Mouse (Mus musculus) R1 (cell line): ENCODE measurements around the gene Nup210l.
A peak's percentile ranks its signal among the peaks of the same experiment; 100 is the strongest.

Experiments
- DNase-seq: peaks from one replicate; pipeline ENCODE4 v3.0.0-alpha.2; 2018; ENCODE audit warnings: low read depth, low spot score

Gene Nup210l

GRCm38 (mm10) chr3:90155996-90156395 is 52.1 kb downstream of the Nup210l start:
- DNase-seq: no peak

- no peak for DNase-seq
These were observed 55.8 kb downstream of the Nup210l start for GRCm38 (mm10) chr3:90159757-90160156.

DNA sequence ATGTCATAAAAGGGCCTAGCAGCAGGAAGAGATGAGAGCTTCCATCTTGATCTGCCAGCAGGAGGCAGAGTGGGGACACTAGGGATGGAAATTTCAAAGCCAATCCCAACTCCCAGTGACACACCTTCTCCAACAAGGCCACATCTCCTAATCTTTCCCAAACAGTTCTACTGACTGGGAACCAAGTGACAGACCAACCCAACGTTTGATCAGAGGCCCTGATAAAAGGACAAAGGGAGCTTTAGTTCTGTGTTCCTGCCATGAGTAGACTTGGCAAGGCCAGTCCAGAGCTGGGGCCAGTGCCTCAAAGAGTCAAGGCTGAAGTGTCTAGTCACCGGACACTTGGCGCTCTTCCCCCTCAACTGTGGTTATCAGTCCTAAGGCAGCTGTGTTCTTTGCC is 57.6 kb downstream of the Nup210l start:
- DNase-seq: peak; percentile 30

- no peak for DNase-seq
These were observed 75.6 kb downstream of the Nup210l start for GRCm38 (mm10) chr3:90179566-90179965.

DNA sequence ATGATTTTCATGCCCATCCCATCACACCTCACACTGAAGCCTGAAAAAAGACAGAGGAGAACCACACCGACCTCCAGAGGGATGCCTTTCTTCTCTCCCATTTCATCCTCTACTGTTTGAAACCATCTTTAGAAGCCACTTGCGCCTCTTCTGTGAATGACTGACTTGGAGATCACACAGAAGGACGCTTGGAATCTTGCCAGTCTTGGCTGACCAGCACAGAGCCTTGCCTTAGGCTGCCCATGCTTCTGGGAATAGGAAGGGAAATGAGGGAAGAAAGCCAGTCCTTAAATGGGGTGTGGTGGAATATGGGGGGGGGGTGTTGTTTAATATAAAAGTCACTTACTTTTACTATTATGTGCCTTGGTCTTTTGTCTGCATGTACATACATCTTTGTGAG is 79.6 kb downstream of the Nup210l start:
- no peak for DNase-seq

DNA sequence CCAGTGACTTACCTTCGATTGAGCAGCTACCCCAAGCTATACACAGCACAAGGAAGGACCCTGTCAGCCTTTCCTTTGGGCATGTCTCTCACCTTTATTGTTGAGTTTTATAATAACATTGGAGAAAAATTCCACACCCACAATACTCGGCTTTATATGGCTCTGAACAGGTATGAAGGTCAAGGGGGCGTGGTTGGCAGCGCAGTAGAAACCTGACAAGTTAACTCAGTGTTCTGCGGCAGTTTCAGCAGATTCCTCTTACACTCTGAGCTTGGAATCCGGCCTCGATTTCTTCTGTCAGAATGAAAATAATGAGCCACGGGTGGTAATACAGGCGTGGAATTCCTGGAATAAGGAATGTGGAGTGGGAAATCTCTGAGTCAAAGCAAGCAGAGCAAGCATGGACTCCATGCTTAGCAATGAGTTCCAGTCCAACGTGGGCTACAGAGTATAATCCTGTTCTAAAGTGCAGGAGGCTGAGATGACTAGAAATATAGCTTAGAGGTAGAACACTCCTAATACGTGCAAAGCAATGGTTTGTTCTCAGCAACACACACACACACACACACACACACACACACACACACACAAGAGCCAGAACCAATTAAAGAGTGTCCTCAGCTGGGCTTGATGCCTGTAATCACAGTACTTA is 87.1 kb downstream of the Nup210l start:
- peak; percentile 40 for DNase-seq

DNA sequence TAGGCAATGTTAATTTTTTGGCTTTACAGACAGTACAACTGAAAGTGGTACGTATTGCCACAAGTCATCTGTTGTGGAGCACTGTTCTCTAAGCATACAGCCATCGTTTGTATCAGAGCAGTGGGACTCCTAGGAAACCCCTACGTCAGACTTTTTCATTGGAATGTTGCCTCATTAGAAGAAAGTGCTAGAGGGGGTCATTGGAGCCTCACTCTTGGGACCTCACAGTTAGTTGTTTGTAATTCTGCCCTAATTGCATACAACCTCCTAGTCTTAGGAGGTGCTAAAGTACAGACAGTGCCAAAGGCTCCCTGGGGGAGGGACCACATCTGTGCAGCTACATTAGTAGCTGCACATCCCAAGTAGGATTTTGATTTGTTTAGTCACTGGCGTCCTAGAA is 90.8 kb downstream of the Nup210l start:
- DNase-seq: no peak

GRCm38 (mm10) chr3:90195644-90196043 is 91.7 kb downstream of the Nup210l start:
- no peak for DNase-seq

- DNase-seq: no peak
These were observed 93.6 kb downstream of the Nup210l start for GRCm38 (mm10) chr3:90197548-90197947.

DNA sequence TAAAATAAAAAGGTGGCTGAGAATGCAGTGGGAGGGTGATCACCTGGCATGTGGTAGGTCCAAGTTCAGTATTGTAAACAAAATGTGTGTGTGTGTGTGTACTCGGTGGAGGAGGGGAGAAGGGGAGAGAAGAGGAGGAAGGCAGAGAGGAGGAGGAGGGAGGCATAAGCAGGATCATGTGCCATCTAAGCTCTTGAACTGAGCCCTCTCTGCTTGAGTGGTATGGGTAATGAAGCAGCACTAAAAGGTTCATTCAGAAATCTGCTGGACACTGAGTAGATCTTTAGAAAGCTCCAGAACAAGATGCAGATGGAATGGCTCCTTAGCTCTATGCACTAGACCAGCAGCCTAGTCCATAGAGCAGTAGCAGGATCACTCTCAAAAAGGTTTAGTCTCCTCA is 99.0 kb downstream of the Nup210l start:
- no peak for DNase-seq

GRCm38 (mm10) chr3:90203619-90204018 is 99.7 kb downstream of the Nup210l start:
- no peak for DNase-seq

DNA sequence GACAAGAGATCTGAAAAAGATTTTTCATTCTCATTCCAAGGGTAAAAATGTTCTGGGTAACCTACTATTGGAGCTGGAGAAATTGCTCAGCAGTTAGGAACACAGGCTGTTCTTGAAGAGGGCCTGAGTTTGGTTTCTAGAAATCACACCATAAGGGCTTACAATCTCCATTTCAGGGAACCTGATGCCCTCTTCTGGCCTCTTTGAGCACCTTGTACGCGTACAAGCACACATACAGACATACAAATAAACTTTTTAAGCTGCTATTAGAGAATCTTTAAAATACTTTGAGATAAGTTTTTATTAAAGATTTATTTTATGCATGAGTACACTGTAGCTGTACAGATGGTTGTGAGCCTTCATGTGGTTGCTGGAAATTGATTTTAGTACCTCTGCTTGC is 100.7 kb downstream of the Nup210l start:
- no peak for DNase-seq

GRCm38 (mm10) chr3:90208662-90209061 is 104.7 kb downstream of the Nup210l start:
- DNase-seq: peak; percentile 48

- peak; percentile 48 for DNase-seq
These were observed 106.1 kb downstream of the Nup210l start for GRCm38 (mm10) chr3:90209908-90210566.

DNA sequence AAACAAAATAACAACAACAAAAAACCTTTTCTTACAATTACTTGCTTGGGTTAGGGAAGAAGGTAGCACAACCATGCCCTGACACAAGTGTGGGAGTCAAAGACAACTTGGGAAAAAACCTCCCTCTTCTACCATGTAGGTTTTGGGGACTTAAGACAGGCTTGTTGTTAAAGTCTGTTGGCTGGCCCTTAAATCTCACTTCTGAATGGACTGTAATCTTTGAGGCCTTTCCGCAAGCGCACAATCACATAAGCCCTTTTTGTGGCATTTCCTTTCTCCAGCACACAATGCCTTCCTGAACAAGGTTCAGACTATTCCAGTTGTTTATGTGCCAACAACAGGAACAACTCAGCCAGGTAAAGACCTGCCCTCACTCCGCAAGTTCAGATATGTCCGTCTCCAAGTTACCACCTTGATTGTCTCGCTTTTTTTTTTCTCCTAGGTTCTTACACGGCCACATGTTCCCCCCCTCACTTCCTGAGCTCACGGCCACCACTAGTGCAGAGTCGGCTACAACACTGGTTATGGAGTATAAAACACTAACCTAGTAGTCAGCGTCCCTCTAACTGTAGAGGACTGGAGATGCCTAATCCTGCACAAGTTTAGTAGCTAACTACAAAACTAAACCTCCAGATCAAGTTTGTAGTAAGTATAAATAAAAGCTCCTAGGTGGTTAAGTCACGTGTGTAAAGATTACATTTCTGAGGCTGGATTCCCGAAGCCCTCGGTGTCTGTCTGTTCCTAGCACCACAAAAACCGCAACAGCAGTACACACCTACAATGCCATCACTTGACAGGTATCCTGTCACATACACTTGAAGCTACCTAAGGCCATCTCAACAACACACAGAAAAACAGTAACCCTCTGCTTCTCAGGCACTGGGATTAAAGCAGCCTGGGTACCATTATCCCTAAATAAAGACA is 107.8 kb downstream of the Nup210l start:
- DNase-seq: peak; percentile 40

DNA sequence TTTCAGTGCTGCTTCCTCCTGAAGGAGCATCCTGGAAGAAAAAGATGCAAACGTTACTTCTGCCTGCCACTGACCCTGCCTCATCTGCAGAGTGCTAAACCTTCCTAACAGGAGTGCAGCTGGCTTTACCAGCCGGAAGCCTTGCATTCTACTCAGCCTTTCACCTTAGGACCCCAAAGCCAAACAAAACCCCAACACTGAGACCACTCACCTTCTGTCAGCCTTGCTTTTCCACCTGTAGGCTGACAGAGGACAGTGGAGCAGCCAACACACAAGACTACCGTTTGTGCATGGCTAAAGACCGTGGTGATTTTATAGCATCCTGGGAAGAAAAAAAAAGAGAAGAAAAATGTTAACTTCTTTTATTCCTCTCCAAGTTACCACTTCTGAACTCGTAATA is 108.8 kb downstream of the Nup210l start:
- no peak for DNase-seq

DNA sequence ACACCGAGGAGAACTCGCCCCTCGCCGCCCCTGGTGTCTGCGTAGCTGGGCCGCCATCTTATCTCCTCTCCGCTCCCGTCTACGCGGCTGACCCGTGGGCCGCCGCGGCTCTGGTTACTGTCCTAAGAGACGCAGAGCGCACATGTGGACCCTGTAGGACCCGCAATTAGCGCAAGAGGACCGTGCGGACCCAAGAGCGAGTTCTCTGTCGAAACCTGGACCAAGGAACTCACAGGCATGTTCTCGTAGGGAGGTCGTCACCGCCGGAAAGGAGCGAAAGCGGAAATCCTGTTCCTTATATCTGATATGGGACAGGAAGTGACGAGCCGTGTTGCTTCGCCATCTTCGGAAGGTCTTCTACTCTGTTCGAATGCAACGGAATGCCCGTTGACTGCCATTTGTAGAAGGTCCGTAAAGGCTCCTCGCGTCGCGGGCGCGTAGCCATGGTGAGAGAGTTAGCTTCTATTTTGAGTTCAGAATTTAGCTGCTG is 109.5 kb downstream of the Nup210l start, which contains the start of the genes Rps27 and Rab13:
TSS of gene Rps27 (minus strand) at position 275 of the 490 bp plus-strand sequence.
TSS of gene Rab13 (plus strand) at position 319 of the 490 bp plus-strand sequence.
- peak; percentile 97 for DNase-seq

- DNase-seq: peak; percentile 42
These were observed 110.2 kb downstream of the Nup210l start for GRCm38 (mm10) chr3:90213956-90214684.

DNA sequence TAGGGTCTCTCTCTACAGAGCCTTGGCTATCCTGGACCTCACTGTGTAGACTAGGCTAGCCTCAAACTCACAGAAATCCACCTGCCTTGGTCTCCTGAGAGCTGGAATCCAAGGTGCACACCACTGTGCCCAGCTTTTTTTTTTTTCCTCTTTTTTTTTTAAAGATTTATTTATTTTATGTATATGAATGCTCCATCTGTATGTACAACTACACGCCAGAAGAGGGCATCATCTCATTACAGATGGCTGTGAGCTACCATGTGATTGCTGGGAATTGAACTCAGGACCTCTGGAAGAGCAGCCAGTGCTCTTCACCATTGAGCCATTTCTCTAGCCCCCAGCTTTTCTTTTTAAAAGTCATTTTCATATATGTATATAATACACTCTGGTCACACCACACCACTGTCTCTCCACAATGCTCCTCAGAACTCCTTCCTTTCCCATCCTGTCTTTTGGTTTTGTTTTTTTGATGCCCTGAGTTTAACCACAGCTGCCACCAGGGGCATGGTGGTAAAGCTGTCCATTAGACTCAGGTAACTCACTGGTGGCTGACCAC is 112.0 kb downstream of the Nup210l start:
- no peak for DNase-seq

GRCm38 (mm10) chr3:90220088-90220487 is 116.2 kb downstream of the Nup210l start:
- DNase-seq: peak; percentile 77

DNA sequence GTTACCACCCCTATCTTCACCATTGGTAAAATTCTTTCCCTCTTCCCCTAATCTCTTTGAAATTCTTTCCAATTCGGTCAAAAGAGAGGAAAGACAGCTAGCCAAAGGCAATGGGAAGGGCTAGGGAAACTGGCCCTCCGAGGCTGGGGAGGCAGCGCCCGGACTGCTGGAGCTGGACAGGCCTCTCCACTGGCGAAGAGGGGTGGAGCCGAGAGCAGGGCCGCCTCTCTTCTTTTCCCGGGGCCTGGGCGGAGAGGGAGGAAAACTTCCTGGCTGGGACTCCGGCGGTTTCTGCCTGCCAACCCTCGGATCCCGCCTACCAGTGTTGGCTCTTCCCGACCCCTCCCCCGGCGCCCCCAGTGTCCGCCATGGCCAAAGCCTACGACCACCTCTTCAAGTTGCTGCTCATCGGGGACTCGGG is 116.6 kb downstream of the Nup210l start:
- DNase-seq: peak; percentile 71
